Mouse (Mus musculus) myocyte (in vitro differentiated cells): Measurements from ENCODE around the gene Cfap61.

Source experiments
- E2F4 ChIP-seq: IDR thresholded peaks from one replicate; pipeline ENCODE4 v1.6.1; 2011; ENCODE audit warnings: mild to moderate bottlenecking, control low read depth, moderate library complexity; ENCODE audit not compliant: insufficient read depth
- MAX ChIP-seq: IDR thresholded peaks from one replicate; pipeline ENCODE4 v1.6.1; 2011; ENCODE audit warnings: low read depth, mild to moderate bottlenecking, control low read depth
- MYOD1 ChIP-seq, 3 experiments: IDR thresholded peaks; one replicate each; pipeline ENCODE4 v1.6.1; 2011; ENCODE audit warnings: control low read depth in 2 of 3, low read depth in 2 of 3, mild to moderate bottlenecking in 2 of 3, moderate library complexity in 1 of 3; ENCODE audit not compliant: insufficient read length in 2 of 3, control insufficient read depth in 1 of 3
- POLR2A ChIP-seq: IDR thresholded peaks from one replicate; pipeline ENCODE4 v1.6.1; 2011; ENCODE audit warnings: low read depth, mild to moderate bottlenecking, control low read depth, moderate library complexity; ENCODE audit not compliant: insufficient read length
- POLR2AphosphoS2 ChIP-seq: IDR thresholded peaks from one replicate; pipeline ENCODE4 v1.6.1; 2011; ENCODE audit warnings: low read depth, control low read depth; ENCODE audit not compliant: insufficient read length
- TCF12 ChIP-seq: IDR thresholded peaks from one replicate; pipeline ENCODE4 v1.6.1; 2011; ENCODE audit warnings: mild to moderate bottlenecking, control low read depth; ENCODE audit not compliant: poor library complexity, insufficient read depth, severe bottlenecking
- USF1 ChIP-seq: IDR thresholded peaks from one replicate; pipeline ENCODE4 v1.6.1; 2011; ENCODE audit warnings: low read depth, mild to moderate bottlenecking, control low read depth, moderate library complexity

DNA sequence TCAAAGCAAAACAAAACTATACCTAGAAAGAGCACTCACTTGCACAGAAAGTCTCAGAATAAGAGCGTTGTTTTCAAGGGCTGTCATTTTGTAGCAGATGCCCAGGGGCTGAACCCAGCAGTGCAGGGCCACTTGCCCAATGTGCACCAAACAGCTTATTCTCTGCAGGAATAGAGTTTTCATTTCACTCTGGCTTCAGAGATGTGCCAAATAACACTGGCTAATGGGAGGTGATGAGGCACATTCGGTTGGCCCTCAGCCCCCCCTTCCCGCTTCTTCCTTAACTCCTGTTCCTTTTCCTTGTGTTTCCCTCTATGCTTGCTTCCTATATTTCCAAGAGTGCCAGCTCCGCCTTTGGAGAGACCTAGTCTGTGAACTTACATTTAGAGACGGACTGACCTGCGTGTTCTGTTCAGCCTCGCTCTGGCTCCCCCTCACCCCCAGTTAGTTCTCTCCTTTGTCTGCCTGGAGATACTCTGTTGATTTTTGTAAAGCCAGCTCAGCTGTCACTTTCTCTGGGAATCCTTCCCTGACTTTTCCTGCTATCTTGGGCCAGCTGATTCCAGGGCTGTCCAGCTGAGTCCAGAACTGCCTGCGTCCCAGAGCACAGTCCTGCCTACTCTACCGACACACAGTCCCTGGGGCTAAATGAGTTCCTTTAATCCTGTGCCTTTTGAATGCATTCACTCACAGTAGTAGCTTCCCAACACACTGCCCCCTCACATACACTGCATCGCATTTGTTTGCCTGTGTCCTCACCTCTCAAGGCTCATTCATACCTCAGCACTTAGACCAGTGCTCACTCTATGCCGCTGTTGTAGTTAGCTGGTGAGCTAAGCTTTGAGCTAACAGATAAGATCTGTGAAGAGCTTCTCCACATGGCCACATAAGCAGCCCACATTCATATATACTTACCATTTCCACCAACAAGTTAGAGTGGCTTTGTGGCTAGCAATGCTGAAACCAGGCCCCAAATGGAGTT lies 128.8 kb downstream of the Cfap61 start:
- TF ChIP-seq POLR2A (no peak), POLR2AphosphoS2 (no peak), TCF12 (no peak), MAX (no peak), E2F4 (no peak), MYOD1 (IDR thresholded peaks at IDR 0.05; ENCODE audit: control insufficient read depth in 1 of 3, insufficient read length in 2 of 3, low read depth in 2 of 3) (no peak), USF1 (no peak)
